Mouse (Mus musculus) neural tube, embryonic 10.5 days (tissue): ENCODE measurements around the gene Fam111a.

Source experiments
- DNase-seq: peaks from one replicate; pipeline ENCODE4 v3.0.0-alpha.2; 2017; ENCODE audit warnings: low spot score; ENCODE audit errors: extremely low spot score

Gene Fam111a

DNA sequence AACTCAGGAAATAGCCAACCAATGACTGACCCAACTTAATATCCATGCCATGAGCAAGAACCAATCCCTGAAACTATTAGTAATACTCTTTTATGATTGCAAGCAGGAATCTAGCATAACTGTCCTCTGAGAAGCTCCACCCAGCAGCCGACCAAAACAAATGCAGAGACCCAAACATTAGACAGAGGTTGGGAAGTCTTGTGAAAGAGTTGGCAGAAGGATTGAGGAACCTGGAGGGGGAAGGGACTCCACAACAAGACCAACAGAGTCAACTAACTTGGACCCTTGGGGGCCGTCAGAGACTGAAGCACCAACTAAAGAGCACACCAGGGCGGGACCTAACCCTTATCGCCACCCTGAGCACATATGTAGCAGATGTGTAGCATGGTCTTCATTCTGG lies 12.7 kb downstream of the Fam111a start:
- DNase-seq, result no peak

DNA sequence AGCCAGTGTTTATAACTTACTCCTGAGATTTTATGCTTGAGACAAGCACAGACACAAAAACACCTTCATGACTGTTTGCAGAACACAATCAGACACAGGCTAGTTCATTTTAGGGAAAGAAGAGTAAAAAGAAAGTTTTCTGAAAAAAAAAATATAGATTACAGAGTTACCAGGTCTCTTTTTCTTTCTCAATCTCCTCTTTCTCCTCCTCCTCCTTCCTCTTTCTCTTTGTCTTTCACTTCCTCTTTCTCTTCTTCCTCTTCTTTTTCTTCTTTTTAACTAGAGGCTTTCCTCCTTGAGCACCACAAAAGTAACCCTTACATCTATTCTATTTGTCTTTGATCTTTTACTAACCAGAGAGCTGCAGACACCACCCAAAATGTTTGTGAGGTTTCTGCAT lies 18.7 kb downstream of the Fam111a start:
- no peak for DNase-seq

DNA sequence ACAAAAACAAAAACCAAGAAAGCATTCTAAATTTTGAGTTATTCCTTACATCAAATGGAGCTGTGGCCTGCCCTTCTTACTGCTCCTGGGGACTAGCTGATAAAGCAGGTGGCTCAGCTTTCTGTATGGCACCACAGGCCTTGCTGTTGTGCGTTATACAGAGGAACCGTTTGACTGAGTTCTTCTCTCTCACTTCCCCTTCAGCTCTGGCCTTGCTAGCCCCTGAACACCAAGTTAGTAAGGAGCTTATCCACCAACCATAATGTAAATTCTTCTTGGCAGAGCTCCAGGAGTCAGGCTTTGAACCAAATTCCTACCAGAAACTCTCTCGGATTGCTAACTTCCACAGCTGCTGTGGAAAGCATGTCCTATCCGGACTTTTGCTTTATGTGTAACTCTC lies 21.5 kb downstream of the Fam111a start:
- DNase-seq, result no peak

DNA sequence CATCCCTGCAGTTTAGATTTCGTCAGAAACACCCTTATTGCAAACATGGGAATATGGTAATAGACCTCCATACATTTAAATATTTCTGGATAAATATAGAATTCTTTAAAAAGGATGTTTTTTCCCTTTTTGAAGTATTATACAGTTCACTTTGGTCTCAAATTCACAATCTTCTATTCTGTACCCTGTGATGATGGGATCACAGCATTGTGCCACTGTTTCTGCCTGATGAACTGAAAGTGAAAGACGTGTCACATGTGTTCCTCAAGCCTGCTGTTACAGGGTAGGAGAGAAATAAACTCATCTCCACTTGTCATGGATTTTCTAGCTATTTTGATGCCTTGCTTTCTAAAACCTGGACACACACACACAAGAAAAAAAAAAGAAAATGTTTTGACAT lies 25.3 kb downstream of the Fam111a start:
- no peak for DNase-seq

GRCm38 (mm10) chr19:12571687-12572086 lies 26.1 kb downstream of the Fam111a start:
- DNase-seq, result no peak

GRCm38 (mm10) chr19:12572614-12573265 lies 27.2 kb downstream of the Fam111a start:
- DNase-seq, result no peak

GRCm38 (mm10) chr19:12573266-12574011 lies 27.9 kb downstream of the Fam111a start:
- peak; percentile 72 for DNase-seq

- DNase-seq, result no peak
Measured at GRCm38 (mm10) chr19:12574012-12574407, 28.5 kb downstream of the Fam111a start.

DNA sequence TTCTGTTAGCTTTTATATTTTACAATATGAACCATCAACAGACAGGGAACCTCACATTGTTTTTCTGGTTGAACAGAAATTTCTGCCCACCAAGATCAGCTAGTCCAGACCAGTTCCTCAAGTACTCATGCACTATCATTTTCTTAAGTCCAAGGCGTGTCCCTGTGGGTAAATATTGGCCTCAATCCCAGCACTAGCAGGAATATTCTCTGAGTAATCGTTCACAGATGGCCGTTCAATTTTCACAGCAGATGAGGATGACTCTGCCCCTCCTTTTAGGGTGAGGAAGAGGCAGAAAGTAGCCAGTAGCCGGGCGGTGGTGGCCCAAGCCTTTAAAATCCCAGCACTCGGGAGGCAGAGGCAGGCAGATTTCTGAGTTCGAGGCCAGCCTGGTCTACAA lies 29.6 kb downstream of the Fam111a start:
- DNase-seq, result no peak

DNA sequence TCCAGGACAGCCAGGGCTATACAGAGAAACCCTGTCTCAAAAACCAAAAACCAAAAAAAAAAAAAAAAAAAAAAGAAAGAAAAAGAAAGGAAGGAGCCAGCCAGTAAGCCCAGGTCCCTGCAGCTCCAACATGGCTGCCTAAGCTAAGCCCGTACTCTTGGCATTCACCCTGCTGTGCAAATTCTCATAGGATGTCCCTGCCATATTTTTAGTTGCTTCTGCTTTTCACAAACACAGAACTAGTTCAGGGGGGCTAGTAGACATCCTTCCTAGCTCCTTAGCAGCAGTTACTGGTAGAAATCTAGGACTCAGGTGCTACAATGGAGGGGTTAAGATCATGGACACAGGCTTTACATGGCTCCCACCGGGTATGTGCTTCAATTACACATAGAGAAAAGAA lies 30.0 kb downstream of the Fam111a start:
- DNase-seq, result no peak

GRCm38 (mm10) chr19:12576639-12577038 lies 31.1 kb downstream of the Fam111a start:
- DNase-seq, result no peak

- no peak for DNase-seq
Measured at GRCm38 (mm10) chr19:12585310-12585709, 39.8 kb downstream of the Fam111a start.

DNA sequence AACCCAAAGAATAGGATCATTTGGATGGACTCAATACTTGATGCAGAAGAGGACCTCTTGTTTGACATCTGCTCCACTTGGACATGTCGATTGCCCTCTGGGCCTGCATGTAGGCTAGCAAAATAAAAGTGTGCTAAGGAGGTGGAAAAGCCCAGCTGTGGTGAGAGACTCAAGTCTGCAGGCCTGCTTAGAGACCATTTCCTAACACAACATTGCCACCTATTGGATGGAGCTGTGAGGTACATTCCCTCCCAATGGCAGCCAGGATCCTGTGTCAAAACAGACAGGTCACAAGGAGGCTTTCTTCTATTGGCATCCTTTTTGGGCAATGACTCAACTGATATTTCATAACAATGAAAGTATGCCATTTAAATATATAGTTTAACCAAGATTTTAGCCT lies 46.4 kb downstream of the Fam111a start:
- DNase-seq, result peak; percentile 35

- no peak for DNase-seq
Measured at GRCm38 (mm10) chr19:12595135-12595529, 49.6 kb downstream of the Fam111a start.

- peak; percentile 71 for DNase-seq
Measured at GRCm38 (mm10) chr19:12595530-12596289, 50.2 kb downstream of the Fam111a start.

GRCm38 (mm10) chr19:12596290-12597072 lies 50.9 kb downstream of the Fam111a start:
- DNase-seq, result no peak

DNA sequence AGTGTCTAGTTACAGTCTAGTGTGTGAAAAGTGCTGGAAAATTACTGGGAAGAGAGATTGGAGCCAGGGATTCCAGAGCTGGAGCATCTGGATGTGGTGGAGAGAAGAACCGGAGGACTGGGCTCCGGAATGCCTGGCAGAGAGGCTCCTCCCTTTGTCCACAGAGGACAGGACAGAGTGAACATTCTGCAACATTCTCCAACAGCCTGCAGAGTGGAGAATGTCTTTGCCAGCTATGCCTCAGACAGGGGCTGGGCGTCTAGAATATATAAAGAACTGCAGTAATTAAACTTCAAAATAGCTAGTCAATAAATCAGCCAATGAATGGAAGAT lies 51.5 kb downstream of the Fam111a start:
- DNase-seq, result no peak

- no peak for DNase-seq
Measured at GRCm38 (mm10) chr19:12598674-12599073, 53.1 kb downstream of the Fam111a start.

- no peak for DNase-seq
Measured at GRCm38 (mm10) chr19:12599674-12600073, 54.1 kb downstream of the Fam111a start, which contains the start of gene Gm4952. Gm4952 (plus strand) TSS chr19:12599974.

DNA sequence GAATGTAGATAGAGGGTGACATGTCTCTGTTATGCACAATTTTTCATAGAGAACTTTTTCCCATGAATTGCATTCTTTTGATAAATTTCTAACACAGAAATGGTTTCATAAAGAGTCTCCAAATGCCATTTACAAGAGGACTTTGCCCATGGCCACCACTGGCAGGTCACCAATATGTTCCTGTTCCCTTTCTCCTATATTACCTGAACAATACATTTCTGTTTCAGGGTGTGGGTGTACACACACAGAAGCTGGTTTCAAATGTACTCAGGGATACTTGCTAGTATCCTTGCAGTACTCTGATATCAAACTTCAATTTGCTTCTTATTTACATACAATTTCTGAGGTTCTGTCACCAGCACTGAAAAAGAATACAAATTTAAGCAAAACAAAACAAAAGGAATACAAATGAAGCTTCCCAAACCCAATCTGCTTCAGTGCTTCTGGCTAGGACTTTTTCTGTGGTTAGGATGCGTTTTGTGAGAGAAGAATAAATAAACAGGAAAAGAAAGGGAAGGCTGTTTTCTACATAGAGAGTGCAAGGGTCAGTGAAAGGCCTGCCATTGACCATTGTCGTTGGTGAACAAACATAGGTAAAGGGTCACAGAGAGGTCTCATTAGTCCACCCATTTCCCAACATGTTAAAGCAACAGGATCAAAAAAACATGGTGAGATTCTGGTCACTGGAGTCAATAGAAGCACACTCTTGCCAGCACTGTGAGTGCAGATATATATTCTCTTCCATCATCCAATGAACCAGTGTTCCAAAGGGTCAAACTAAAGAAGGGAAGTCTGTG lies 55.3 kb downstream of the Fam111a start:
- no peak for DNase-seq

GRCm38 (mm10) chr19:12608336-12608735 lies 62.8 kb downstream of the Fam111a start:
- DNase-seq, result no peak
